Mouse (Mus musculus): ENCODE results near the gene Idh3g. TPM values are rescaled to one million over a fixed set of nuclear protein-coding genes. Genes with fewer than 3 reads are reported as not detected.

The Idh3g gene
- 175 and 260 TPM in 2 replicates for polyA plus RNA-seq (2015; fragmentation: Nextera tagmentation; extraction: Ambion mirVana)

DNA sequence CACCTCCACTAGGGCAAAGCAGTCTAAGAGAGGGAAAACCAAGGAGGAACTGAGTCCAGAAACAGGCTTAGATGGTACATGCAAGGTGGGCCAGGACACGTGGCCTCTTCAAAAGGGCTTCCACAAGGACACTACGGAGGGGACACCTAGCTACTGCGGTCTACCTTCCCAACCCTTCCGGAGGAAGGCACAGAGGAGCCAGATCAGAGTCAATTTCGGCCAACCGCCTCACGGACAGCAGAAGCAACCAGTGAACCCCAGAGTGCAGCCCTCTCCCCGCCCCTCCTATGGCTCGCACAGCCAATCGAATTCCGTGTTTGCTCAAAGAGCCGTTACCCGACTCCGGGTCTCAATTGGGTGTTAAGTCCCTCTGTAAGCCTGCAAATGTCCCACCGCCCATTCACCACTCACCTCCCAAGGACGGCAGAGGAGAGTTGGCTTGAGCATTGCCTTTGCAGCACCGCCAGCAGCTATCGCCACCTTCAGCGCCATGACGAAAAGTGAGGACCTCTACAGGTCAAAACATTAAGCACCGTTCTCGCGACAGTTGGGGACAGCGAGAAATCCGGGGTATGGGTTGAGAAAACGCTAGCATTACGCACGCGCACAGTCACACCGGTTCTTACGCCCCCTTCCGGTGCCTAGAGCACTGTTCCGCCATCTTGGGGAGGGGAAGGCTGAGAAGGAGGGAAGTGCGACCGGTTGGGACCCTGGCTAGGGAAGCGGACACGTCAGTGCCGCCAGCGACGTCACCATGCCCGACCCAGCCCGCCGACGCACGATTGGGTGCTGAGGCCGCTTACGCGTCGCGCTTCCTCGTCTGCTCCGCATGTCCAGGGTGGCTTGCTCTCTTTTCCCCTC lies at the start of gene Idh3g, which contains the start of gene Ssr4:
Gene Idh3g, minus strand, starts transcription at position 534 of the 861 bp plus-strand sequence.
Gene Ssr4, plus strand, starts transcription at position 665 of the 861 bp plus-strand sequence.

GRCm38 (mm10) chrX:73824185-73825151 lies 37.8 kb upstream of the Idh3g start, which contains the start of gene Pdzd4:
TSS of gene Pdzd4 (minus strand) at chrX:73824969.

DNA sequence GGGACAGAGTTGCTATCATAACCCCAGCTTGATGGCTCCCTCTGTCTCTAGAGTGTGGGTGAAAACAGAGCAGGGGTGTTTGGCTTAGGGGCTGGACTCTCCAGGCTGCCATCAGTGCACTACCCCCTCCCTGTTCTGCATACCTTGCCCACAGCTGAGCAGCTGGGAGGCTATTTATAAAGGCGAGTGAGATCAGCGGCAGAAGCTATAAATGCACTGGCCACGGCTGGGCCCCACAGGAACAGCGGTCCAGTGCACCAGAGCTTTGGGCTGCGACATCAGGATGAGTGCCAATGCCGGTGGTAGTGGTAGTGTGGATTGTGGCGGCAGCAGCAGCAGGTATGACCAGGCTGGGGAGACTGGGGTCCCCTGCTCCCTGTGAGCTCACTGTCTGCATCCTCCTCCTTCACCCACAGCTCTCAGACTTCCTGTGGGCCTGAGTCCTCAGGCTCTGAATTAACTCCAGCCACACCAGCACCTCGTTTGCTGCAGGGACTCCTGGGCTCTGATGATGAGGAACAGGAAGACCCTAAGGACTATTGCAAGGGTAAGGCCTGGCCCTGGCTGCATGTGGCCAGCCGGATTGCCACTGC lies 12.4 kb downstream of the Idh3g start, which contains the start of gene Srpk3:
Gene Srpk3, plus strand, starts transcription at position 238 of the 593 bp plus-strand sequence.

GRCm38 (mm10) chrX:73756334-73757140 lies 30.2 kb downstream of the Idh3g start, which contains the start of gene Plxnb3:
TSS of gene Plxnb3 (plus strand) at chrX:73757090.

Other genes starting within 250 kb of the Idh3g start
- gene Dusp9, start 147.5 kb downstream of the Idh3g start, polyA plus RNA-seq (2015; fragmentation: Nextera tagmentation; extraction: Ambion mirVana): 1.3 and 1.9 TPM in 2 replicates
- gene Pnck, start 126.8 kb downstream of the Idh3g start, polyA plus RNA-seq (2015; fragmentation: Nextera tagmentation; extraction: Ambion mirVana): 21.9 and 26.7 TPM in 2 replicates
- 5.1 and 6.5 TPM in 2 replicates for gene Slc6a8, start 113.7 kb downstream of the Idh3g start, polyA plus RNA-seq (2015; fragmentation: Nextera tagmentation; extraction: Ambion mirVana)
- 247 and 325 TPM in 2 replicates for gene Bcap31, start 70.7 kb downstream of the Idh3g start, polyA plus RNA-seq (2015; fragmentation: Nextera tagmentation; extraction: Ambion mirVana)
- gene Abcd1, start 70.3 kb downstream of the Idh3g start, polyA plus RNA-seq (2015; fragmentation: Nextera tagmentation; extraction: Ambion mirVana): 13.7 and 17.9 TPM in 2 replicates
- 0.84 and 1.1 TPM in 2 replicates for gene Plxnb3, start 29.8 kb downstream of the Idh3g start, polyA plus RNA-seq (2015; fragmentation: Nextera tagmentation; extraction: Ambion mirVana)
- 0.60 and 1.4 TPM in 2 replicates for gene Srpk3, start 12.5 kb downstream of the Idh3g start, polyA plus RNA-seq (2015; fragmentation: Nextera tagmentation; extraction: Ambion mirVana)
- gene Ssr4, start 131 bp upstream of the Idh3g start, polyA plus RNA-seq (2015; fragmentation: Nextera tagmentation; extraction: Ambion mirVana): 368 and 460 TPM in 2 replicates
- 0.47 and 0.80 TPM in 2 replicates for gene Pdzd4, start 38.1 kb upstream of the Idh3g start, polyA plus RNA-seq (2015; fragmentation: Nextera tagmentation; extraction: Ambion mirVana)
- gene Avpr2, start 105.2 kb upstream of the Idh3g start, polyA plus RNA-seq (2015; fragmentation: Nextera tagmentation; extraction: Ambion mirVana): 0.14 and 0.32 TPM in 2 replicates
- gene L1cam, start 109.2 kb upstream of the Idh3g start, polyA plus RNA-seq (2015; fragmentation: Nextera tagmentation; extraction: Ambion mirVana): 12.5 and 39.4 TPM in 2 replicates
- gene Arhgap4, start 135.0 kb upstream of the Idh3g start, polyA plus RNA-seq (2015; fragmentation: Nextera tagmentation; extraction: Ambion mirVana): 1.3 and 2.4 TPM in 2 replicates
- gene Naa10, start 135.0 kb upstream of the Idh3g start, polyA plus RNA-seq (2015; fragmentation: Nextera tagmentation; extraction: Ambion mirVana): 78.0 and 87.4 TPM in 2 replicates
- gene Renbp, start 144.0 kb upstream of the Idh3g start, polyA plus RNA-seq (2015; fragmentation: Nextera tagmentation; extraction: Ambion mirVana): 37.8 and 46.5 TPM in 2 replicates
- 19.2 and 25.3 TPM in 2 replicates for gene Hcfc1, start 179.5 kb upstream of the Idh3g start, polyA plus RNA-seq (2015; fragmentation: Nextera tagmentation; extraction: Ambion mirVana)
- 41.3 and 70.0 TPM in 2 replicates for gene Irak1, start 237.0 kb upstream of the Idh3g start, polyA plus RNA-seq (2015; fragmentation: Nextera tagmentation; extraction: Ambion mirVana)

Measured in adrenal gland, postnatal 0 days (tissue).